Mouse (Mus musculus) limb, embryonic 12.5 days (tissue): ENCODE results near the gene Galntl6. TPM values are rescaled to one million over a fixed set of nuclear protein-coding genes. Genes with fewer than 3 reads are reported as not detected.

Experiments used
- ATAC-seq: fragments of 200-750 bp; cut with Nextera tagmentation; 2 replicates; pipeline ENCODE4 v1.8.0; 2017; ENCODE audit warnings: low read depth, moderate TSS enrichment; ENCODE audit not compliant: insufficient number of reproducible peaks, insufficient read depth, low FRiP score, low TSS enrichment
- H3K27ac ChIP-seq: fragments of 300-500 bp; sonication (generic); 2 replicates; pipeline ENCODE4 v1.5.1; 2016; ENCODE audit warnings: mild to moderate bottlenecking, moderate library complexity
- H3K27me3 ChIP-seq: fragments of 300-500 bp; sonication (generic); 2 replicates; pipeline ENCODE4 v1.6.1; 2016; ENCODE audit warnings: mild to moderate bottlenecking, moderate library complexity
- H3K36me3 ChIP-seq: fragments of 300-500 bp; sonication (generic); 2 replicates; pipeline ENCODE4 v1.6.1; 2016; ENCODE audit warnings: mild to moderate bottlenecking, moderate library complexity
- H3K4me1 ChIP-seq: fragments of 300-500 bp; sonication (generic); replicated peaks from 2 replicates; pipeline ENCODE4 v1.6.1; 2016
- H3K4me2 ChIP-seq: fragments of 300-500 bp; sonication (generic); 2 replicates; pipeline ENCODE4 v1.6.1; 2016; ENCODE audit warnings: mild to moderate bottlenecking, moderate library complexity
- H3K4me3 ChIP-seq: fragments of 300-500 bp; sonication (generic); replicated peaks from 2 replicates; pipeline ENCODE4 v1.5.1; 2016; ENCODE audit warnings: mild to moderate bottlenecking
- H3K9ac ChIP-seq: fragments of 300-500 bp; sonication (generic); replicated peaks from 2 replicates; pipeline ENCODE4 v1.6.1; 2016; ENCODE audit warnings: mild to moderate bottlenecking, moderate library complexity
- H3K9me3 ChIP-seq: fragments of 300-500 bp; sonication (generic); 2 replicates; pipeline ENCODE4 v1.6.1; 2016; ENCODE audit warnings: mild to moderate bottlenecking, moderate library complexity
- WGBS: fragments of 180-500 bp; shearing (Covaris S2); methylation state at CpG from one replicate; pipeline ENCODE4 v1.1.7; 2016; 5-methylcytosine and 5-hydroxymethylcytosine counted together
- polyA plus RNA-seq: library from polyadenylated mRNA; unstranded; fragments of >200 nt; fragmentation: Nextera tagmentation; extraction: Ambion mirVana; gene quantifications from 2 replicates; pipeline ENCODE4 v1.2.1, GENCODE M21; 2016

Galntl6 gene
- polyA plus RNA-seq: 1.1 and 1.4 TPM in 2 replicates

DNA sequence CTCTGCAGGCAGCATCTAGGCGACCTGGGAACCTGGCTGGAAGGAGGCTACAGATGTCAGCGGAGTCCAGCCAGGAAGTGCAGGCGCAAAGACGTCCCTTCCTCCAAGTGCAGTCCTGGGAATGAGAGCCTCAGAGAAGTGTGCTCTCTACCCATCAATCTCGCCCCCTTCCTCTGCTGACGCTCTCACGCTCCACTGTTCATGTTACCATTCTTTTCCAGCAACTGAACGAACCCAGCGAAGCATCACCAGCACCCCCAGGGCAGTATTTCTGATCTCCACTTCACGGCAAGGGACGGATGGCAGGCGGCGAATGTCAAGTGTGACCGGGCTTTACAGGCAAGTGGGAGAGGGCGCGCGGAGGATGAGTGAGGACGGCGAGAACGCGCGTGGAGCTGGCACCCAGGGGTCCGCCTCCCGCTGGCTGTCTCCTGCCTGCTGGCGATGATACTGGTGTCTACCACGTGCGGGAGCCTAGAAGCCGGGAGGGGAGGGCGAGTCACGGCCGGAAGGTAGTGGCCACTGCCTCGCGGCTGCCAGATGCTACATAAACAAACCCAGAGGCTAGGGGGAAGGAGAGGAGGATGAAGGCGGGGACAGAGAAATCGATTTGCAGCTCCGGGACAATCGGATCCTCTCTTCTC is at the start of gene Galntl6:
Gene Galntl6, minus strand, starts transcription at position 445 of the 644 bp plus-strand sequence.
- Histone ChIP-seq H3K4me3 (peak within 1 kb of the TSS; percentile 65), H3K27me3 (peaks cover 28% of the 10 kb centered on the region), H3K27ac (no peak within 1 kb of the TSS), H3K36me3 (no peaks in the 10 kb centered on the region), H3K4me2 (peak within 1 kb of the TSS; percentile 99), H3K9ac (peak within 1 kb of the TSS; percentile 55), H3K4me1 (peaks cover 8% of the 10 kb centered on the region; the same call in 1 of the 2 replicates), H3K9me3 (no peaks in the 10 kb centered on the region)
- ATAC-seq: peak; percentile 58
- under 1% methylated on average over 37 of the region's 37 CpGs for WGBS

DNA sequence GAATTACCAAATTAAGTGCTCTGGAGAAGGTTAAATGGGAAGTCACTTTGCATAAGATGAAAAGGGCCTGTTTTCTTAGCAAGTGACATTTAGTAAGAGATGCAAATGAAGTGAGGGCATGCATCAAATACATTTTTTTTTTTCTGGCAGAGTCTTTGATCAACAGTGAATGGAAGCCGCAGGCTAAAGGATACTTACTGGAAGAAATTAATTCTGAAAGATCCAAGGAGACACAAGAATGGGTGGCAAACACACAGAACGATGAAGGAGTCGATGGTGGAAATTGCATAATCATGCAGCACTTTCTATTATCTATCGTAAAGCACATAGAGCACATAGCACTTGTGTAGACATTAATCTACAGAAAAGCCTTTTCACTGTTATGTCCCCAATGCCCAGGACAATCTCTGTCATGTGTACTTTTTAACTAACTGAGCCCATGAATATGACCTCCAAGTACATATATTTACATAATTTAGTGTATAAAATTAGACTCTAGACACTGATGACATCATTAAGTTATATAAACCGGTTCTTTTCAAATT is 44.8 kb upstream of the Galntl6 start:
- ATAC-seq: no peak
- no peak overlapping the region for H3K4me2 ChIP-seq
- 89% methylated on average over 5 of the region's 5 CpGs for WGBS

DNA sequence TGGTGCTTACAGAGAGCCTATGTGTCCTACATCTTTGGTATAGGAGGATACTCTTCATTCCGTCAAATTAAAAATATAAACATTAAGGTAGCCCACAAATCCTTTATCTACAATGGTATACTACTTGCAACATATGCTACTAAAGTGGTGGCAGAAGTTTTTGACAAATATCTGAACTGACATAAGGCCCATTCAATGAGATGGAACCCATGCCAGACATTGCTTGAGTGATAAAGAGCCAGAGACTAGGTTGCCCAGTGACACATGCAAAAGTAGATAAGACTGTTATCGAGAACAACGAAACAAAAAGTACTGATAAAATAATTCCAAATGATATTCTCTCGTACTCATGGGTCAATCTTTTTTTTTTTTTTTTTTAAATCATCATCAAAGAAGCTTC is 31.3 kb upstream of the Galntl6 start:
- no peak for ATAC-seq
- H3K9me3 ChIP-seq: no peaks in the 10 kb centered on the region
- H3K4me2 ChIP-seq: no peak overlapping the region
- 90% methylated on average over 4 of the region's 4 CpGs for WGBS
- no peak overlapping the region for H3K9ac ChIP-seq
- H3K27ac ChIP-seq: no peak overlapping the region
- no peaks in the 10 kb centered on the region for H3K4me1 ChIP-seq
- H3K4me3 ChIP-seq: no peak overlapping the region
- H3K36me3 ChIP-seq: no peaks in the 10 kb centered on the region
- no peaks in the 10 kb centered on the region for H3K27me3 ChIP-seq

More for the DNA sequence above, 44.8 kb upstream of the Galntl6 start:
- Histone ChIP-seq H3K9ac (no peak overlapping the region), H3K4me1 (no peaks in the 10 kb centered on the region), H3K27ac (no peak overlapping the region), H3K36me3 (no peaks in the 10 kb centered on the region), H3K9me3 (no peaks in the 10 kb centered on the region), H3K4me3 (no peak overlapping the region), H3K27me3 (no peaks in the 10 kb centered on the region)

DNA sequence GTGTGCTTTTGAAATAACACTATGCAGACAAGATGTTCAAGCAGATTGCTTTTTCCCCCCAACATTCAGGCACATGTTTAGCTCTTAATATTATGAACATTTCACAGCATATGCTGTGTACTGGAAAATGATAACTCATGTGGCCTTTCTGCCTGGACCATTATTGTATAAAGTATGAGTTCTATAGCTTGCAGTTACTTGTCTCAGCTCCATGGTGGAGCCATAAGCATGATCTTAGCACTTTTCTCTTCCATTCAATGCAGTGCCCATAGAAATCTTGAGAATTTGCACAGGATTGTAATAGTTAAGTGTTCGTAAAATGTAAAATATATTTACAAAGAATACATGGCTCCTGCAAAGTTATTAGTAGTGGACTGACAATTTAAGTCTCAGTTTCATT is 18.6 kb upstream of the Galntl6 start:
- no peak for ATAC-seq
- H3K4me3 ChIP-seq: no peak overlapping the region
- no peak overlapping the region for H3K27ac ChIP-seq
- no peaks in the 10 kb centered on the region for H3K27me3 ChIP-seq
- no peaks in the 10 kb centered on the region for H3K36me3 ChIP-seq
- no peaks in the 10 kb centered on the region for H3K4me1 ChIP-seq
- H3K9ac ChIP-seq: no peak overlapping the region
- no peaks in the 10 kb centered on the region for H3K9me3 ChIP-seq
- 81% methylated on average over 1 of the region's 1 CpGs for WGBS
- no peak overlapping the region for H3K4me2 ChIP-seq

DNA sequence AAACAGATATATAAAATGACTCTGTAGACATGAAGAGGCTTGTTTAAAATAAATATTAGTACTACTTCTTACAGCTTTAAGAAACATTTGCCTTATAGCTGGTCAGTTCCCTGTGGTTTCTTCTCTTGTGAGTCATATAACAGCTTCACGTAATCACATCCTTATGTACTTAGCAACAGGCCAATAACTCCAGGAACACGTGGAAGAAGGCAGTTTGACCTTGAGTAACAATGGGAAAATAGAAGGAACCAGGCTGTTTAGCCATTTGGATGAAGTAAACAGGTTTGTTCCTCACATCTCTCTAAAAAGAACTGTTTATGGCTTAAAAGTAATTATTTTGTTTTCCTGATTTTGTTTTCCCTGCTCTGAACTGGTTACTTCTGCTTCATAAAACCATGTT is 2.7 kb upstream of the Galntl6 start:
- Histone ChIP-seq H3K36me3 (no peaks in the 10 kb centered on the region), H3K4me3 (no peak overlapping the region), H3K9ac (no peak overlapping the region), H3K4me2 (no peak overlapping the region), H3K9me3 (no peaks in the 10 kb centered on the region), H3K4me1 (peaks cover 8% of the 10 kb centered on the region; the same call in 1 of the 2 replicates), H3K27me3 (peaks cover 28% of the 10 kb centered on the region), H3K27ac (no peak overlapping the region)
- ATAC-seq: no peak
- 16% methylated on average over 2 of the region's 2 CpGs for WGBS

DNA sequence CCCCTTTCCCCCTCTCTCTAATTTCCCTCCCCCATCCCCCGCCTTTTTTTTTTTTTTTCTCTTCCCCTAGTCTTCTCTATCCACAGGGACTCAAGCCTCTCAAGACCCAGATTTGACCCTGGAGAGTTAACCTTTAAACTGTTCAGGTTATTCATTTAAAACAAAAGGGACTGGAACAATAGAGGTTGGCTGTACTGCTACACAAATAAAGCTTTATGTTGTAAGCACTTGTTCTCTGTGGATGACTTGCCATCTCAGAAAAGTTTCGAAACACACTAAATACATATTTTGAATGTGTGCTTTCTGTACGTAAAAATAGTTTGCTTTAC is 1.2 kb upstream of the Galntl6 start:
- 72% methylated on average over 3 of the region's 3 CpGs for WGBS
- H3K36me3 ChIP-seq: no peaks in the 10 kb centered on the region
- peaks cover 28% of the 10 kb centered on the region for H3K27me3 ChIP-seq
- H3K4me2 ChIP-seq: no peak overlapping the region
- ATAC-seq: no peak
- no peak overlapping the region for H3K27ac ChIP-seq
- H3K4me1 ChIP-seq: peaks cover 8% of the 10 kb centered on the region; the same call in 1 of the 2 replicates
- H3K4me3 ChIP-seq: no peak overlapping the region
- no peak overlapping the region for H3K9ac ChIP-seq
- H3K9me3 ChIP-seq: no peaks in the 10 kb centered on the region

DNA sequence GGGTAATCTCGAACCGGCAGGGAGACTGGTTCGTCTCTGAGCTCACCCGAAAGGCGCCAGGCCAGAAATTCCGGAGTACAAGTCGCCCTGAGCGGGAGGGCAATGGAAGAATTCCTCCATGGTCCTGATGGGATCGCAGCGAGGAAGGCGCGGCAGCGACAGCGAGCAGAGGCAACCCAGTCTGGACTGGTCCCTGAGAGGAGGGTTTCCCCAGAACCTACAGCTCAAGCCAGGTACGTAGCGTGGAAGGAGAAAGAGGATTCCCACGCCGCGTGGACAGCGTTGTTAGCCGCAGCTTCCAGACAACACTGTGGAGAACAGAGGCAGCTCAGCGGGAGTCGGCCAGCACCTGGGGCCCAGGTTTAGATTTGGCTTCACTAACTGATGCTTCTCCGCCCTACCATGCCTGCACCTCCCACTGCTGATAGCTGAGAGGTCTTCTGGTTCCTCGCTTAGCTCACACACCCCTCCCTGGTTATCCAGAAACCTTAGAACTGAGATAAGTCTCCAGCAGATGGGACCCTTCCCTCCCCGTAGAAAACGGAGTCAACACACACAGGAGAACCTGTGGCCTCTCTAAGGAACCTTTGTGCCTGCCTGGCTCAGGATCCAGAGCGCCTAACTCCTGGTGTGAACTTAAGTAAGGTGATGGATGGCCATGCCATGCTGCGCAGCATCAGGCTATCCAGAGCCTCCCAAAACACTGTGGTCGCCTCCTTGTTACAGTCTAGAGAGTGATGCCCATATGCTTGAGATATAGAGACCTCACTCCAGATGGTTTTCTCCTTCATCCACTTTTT is 600 bp upstream of the Galntl6 start:
- Histone ChIP-seq H3K4me3 (peak overlapping the region; percentile 65), H3K27ac (no peak overlapping the region), H3K4me2 (peak overlapping the region; percentile 99), H3K9me3 (no peaks in the 10 kb centered on the region), H3K27me3 (peaks cover 28% of the 10 kb centered on the region), H3K36me3 (no peaks in the 10 kb centered on the region), H3K9ac (peak overlapping the region; percentile 55; the same call in 1 of the 2 replicates), H3K4me1 (peaks cover 8% of the 10 kb centered on the region; the same call in 1 of the 2 replicates)
- peak; percentile 29; the same call in 1 of the 2 replicates for ATAC-seq
- WGBS: 2% methylated on average over 30 of the region's 30 CpGs

DNA sequence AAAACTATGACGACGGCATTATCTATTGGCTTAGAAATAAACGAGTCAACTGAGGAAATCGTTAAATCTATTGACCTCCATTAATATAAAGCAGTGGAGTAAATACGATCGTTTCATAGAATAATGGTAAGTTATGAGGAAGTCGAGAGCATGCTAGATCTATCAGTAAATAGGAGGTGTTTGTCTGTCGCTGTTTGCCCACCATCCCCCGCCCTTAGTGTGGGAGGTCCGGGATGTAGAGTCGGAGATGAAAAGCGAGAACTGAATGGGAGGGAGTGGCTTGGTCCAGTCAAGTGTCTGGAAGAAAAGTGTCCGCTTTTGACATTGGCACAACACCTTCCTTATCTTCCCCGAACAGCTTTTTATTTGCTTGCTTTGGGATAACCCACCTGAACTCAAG is 763 bp downstream of the Galntl6 start, which contains the start of gene BC030500:
Gene BC030500, plus strand, starts transcription at position 79 of the 400 bp plus-strand sequence.
- Histone ChIP-seq H3K27me3 (peaks cover 28% of the 10 kb centered on the region), H3K4me1 (peaks cover 8% of the 10 kb centered on the region; the same call in 1 of the 2 replicates), H3K9ac (peak within 1 kb of the TSS; percentile 55), H3K27ac (no peak within 1 kb of the TSS), H3K36me3 (no peaks in the 10 kb centered on the region), H3K4me2 (peak within 1 kb of the TSS; percentile 99), H3K9me3 (no peaks in the 10 kb centered on the region), H3K4me3 (peak within 1 kb of the TSS; percentile 65)
- no peak for ATAC-seq
- 8% methylated on average over 14 of the region's 14 CpGs for WGBS

DNA sequence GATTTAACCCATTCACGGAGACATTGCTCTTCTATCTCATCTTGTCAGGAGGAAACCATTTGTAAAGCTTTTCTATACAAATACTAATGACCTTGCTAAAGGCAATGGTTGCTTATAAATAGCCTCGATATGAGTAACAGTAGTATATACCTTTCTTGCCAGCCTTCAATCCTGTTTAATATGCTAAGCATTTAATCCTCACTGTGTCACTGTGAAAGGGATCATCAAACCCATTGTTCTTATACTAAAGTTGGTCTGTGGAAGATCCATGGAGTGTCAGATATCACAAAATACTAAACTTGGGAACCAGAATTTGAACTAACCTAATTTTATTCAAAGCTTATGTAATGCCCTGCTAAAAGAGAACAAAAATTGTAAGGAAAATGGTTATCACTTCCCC is 8.0 kb downstream of the Galntl6 start:
- ATAC-seq: no peak
- Histone ChIP-seq H3K9me3 (no peaks in the 10 kb centered on the region), H3K9ac (no peak overlapping the region)

DNA sequence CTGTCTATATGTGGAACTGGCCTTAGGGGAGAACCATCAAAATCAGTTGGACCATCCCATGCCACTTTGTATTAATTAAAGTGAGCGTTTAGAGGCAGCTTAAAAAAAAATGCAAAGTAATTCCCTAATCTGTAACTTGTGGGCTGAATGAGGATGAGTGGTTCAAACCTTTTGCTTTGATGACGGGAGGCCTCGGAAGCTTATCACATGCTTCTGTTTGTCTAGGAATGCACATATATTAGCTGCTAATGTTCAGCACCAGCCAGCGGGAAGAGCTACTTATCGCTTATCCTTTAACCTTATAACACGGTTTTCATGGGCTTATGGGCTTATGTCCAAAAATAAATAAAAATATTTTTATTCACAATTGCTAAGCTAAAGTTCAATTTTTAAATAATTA is 16.5 kb downstream of the Galntl6 start:
- Histone ChIP-seq H3K4me1 (no peaks in the 10 kb centered on the region), H3K9ac (no peak overlapping the region), H3K4me2 (no peak overlapping the region), H3K36me3 (no peaks in the 10 kb centered on the region), H3K4me3 (no peak overlapping the region), H3K27ac (no peak overlapping the region), H3K9me3 (no peaks in the 10 kb centered on the region), H3K27me3 (no peaks in the 10 kb centered on the region)
- ATAC-seq: no peak
- WGBS: 85% methylated on average over 6 of the region's 6 CpGs

More for the DNA sequence above, 8.0 kb downstream of the Galntl6 start:
- Histone ChIP-seq H3K4me3 (no peak overlapping the region), H3K4me1 (no peaks in the 10 kb centered on the region), H3K27ac (no peak overlapping the region), H3K27me3 (no peaks in the 10 kb centered on the region), H3K36me3 (no peaks in the 10 kb centered on the region), H3K4me2 (no peak overlapping the region)
- WGBS: 36% methylated on average over 2 of the region's 2 CpGs

DNA sequence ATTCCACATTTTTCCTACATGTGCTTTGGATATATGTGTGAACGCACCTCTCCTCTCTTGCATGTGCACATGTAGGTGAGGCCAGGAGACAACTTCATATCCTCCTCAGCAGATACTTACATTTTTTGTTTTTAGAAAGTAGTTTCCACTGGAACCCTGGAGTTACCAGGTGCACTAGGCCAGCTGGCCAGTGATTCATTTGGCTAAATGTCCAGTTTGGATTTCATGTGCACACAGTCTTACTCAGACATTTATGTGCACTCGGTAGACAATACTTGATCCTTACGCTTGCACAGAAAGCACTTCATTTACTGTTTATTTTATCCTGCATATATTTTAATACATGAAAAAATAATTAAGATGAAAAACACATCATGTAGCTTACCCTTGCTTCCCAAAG is 21.8 kb downstream of the Galntl6 start:
- H3K27me3 ChIP-seq: no peaks in the 10 kb centered on the region
- WGBS: 89% methylated on average over 3 of the region's 3 CpGs

More for the DNA sequence above, 21.8 kb downstream of the Galntl6 start:
- no peaks in the 10 kb centered on the region for H3K9me3 ChIP-seq
- H3K9ac ChIP-seq: no peak overlapping the region
- H3K4me1 ChIP-seq: no peaks in the 10 kb centered on the region
- H3K27ac ChIP-seq: no peak overlapping the region
- ATAC-seq: no peak
- H3K4me2 ChIP-seq: no peak overlapping the region
- H3K36me3 ChIP-seq: no peaks in the 10 kb centered on the region
- no peak overlapping the region for H3K4me3 ChIP-seq
